Mouse (Mus musculus) C2C12 (cell line): ENCODE measurements at regions not wholly inside any gene's neighbourhood (a gene's known extent, or its start where the extent isn't known, plus 50 kb on each side); places are given as distances from the start of the nearest gene placed in this dataset.

ENCODE experiments used
- CEBPB ChIP-seq: IDR thresholded peaks from one replicate; pipeline ENCODE4 v1.6.1; 2011; ENCODE audit warnings: low read depth, mild to moderate bottlenecking, control low read depth, moderate library complexity
- CTCF ChIP-seq: IDR thresholded peaks from one replicate; pipeline ENCODE4 v1.5.1; 2011; ENCODE audit not compliant: control insufficient read depth, insufficient read depth, insufficient read length
- MAX ChIP-seq: IDR thresholded peaks from one replicate; pipeline ENCODE4 v1.6.1; 2011; ENCODE audit warnings: mild to moderate bottlenecking, control low read depth
- MYOD1 ChIP-seq: IDR thresholded peaks from one replicate; pipeline ENCODE4 v1.6.1; 2011; ENCODE audit warnings: low read depth; ENCODE audit not compliant: control insufficient read depth, insufficient read length
- MYOG ChIP-seq: IDR thresholded peaks from one replicate; pipeline ENCODE4 v1.6.1; 2011; ENCODE audit not compliant: control insufficient read depth, insufficient read length; ENCODE audit errors: extremely low read depth
- USF1 ChIP-seq: IDR thresholded peaks from one replicate; pipeline ENCODE4 v1.6.1; 2011; ENCODE audit warnings: low read depth, mild to moderate bottlenecking, control low read depth, moderate library complexity

DNA sequence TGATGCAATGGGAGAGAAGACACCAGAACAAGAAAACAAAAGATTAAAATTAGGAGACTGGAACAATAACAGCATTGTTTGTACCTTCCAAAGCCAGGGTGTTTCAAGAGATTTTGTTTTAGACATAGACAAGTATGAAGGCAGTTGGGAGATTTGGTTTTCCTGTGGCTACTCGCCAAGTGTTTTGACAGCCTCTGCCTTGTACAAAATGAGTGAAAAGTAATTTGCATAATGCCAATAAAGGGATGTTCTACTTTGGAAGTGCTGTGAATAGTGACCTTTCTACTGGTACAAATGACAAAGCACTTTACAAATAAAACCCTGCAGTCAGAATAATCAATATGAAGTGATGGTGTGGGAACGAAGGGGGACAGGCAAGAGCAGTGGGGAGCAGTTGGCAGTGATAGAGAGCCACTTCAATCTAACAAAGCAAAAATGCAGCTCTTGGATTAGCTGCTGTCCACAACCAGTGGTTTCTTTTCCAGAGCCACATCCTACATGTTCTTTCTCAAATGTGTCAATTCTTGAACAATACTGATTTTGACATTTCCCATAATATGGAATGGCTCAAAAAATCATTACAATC, 90.6 kb downstream of the Anxa1 start:
- TF ChIP-seq CTCF (no peak), USF1 (no peak), MYOG (no peak), CEBPB (no peak), MAX (no peak), MYOD1 (no peak)
